Mouse (Mus musculus): ENCODE measurements around the gene Myo1a. TPM values are rescaled to one million over a fixed set of nuclear protein-coding genes. Genes with fewer than 3 reads are reported as not detected.
A peak's percentile ranks its signal among the peaks of the same experiment; 100 is the strongest.
"Not testable (repeated sequence)": the region's sequence is repeated elsewhere in the genome, so short reads cannot be mapped to it uniquely, and the experiment has no call there.

The Myo1a gene
- total RNA-seq (2021), result under 1 TPM in 1 of 2 experiments, not detected in 1; 0.08 TPM
- long read RNA-seq, experiment 1, result 0 reads
- long read RNA-seq, experiment 2, result 0 reads

- DNase-seq, result no peak
Measured at GRCm38 (mm10) chr10:127704766-127705220, at the start of gene Myo1a. TSS of gene Myo1a (plus strand) at chr10:127705170.

- not testable (repeated sequence) for DNase-seq
Measured at GRCm38 (mm10) chr10:127657617-127658016, 47.4 kb upstream of the Myo1a start.

GRCm38 (mm10) chr10:127658076-127658475, 46.9 kb upstream of the Myo1a start:
- no peak for DNase-seq

DNA sequence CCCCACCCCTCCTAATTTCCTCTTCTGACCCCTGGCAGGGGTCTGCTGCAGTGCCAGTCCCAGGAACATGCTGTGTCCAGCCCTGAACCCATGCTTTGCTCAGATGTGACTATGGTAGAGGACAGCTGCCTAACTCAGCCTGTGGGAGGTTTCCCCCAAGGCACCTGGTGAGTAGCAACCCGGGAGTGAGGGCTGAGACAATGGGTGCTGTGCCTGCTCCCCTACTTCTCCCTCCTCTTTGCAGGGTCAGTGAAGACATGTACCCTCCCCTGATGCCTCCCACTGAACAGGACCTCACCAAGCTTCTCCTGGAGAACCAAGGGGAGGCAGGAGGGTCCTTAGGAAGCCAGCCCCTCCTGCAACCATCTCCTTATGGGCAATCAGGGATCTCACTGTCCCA, 45.4 kb upstream of the Myo1a start:
- DNase-seq, result no peak

GRCm38 (mm10) chr10:127661291-127661914, 43.6 kb upstream of the Myo1a start:
- DNase-seq, result no peak

- DNase-seq, result peak; percentile 77 to 81
Measured at GRCm38 (mm10) chr10:127661915-127662663, 42.9 kb upstream of the Myo1a start.

DNA sequence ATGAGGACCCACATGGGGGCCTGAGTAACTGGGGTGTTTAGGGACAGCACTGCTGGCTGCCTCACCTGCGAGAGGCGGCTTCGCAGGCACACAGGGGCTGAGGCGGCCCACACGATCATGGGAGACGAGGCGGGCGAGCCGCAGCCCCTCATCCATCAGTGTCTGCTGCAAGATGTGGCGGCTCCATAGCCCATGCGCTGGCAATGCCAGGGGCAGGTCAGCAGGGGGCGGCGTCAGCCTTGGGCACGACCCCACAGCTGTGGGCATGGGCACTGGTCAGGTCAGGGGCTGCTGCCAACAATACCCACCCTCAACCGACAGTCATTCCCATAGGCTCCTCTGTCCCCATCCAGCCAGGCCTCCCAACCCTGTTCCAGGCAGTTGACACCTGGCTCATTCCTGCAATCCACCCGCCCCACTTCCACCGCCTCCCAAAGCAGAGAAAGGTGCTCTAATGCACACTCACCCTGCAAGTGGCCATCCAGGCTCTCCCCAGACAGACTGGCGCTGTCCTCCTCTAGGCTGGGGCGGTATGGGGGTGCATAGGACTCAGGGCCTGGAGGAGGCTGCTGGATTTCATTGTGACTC, 42.2 kb upstream of the Myo1a start:
- DNase-seq, result no peak

DNA sequence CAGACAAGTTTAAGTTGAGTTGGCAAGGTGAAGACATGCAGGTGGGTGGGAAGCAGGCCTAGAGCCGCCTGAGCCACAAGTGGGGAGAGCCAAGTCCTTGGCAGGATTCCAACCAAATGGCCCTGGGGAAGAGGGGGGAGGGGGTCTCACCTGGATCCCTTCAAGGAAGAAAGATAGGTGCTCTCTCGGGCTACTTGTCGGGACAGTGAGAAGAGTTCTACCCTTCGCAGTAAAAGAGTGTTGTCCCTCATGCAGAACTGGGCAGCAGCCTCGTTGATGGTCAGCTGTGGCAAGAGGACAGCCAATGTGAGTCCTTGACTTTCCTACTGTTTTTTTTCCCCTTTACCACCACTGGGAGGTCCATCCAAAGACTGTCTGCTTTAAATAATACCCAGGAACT, 41.4 kb upstream of the Myo1a start:
- DNase-seq, result no peak

- no peak for DNase-seq
Measured at GRCm38 (mm10) chr10:127664166-127664565, 40.8 kb upstream of the Myo1a start.

- DNase-seq, result no peak
Measured at GRCm38 (mm10) chr10:127664891-127665290, 40.1 kb upstream of the Myo1a start.

DNA sequence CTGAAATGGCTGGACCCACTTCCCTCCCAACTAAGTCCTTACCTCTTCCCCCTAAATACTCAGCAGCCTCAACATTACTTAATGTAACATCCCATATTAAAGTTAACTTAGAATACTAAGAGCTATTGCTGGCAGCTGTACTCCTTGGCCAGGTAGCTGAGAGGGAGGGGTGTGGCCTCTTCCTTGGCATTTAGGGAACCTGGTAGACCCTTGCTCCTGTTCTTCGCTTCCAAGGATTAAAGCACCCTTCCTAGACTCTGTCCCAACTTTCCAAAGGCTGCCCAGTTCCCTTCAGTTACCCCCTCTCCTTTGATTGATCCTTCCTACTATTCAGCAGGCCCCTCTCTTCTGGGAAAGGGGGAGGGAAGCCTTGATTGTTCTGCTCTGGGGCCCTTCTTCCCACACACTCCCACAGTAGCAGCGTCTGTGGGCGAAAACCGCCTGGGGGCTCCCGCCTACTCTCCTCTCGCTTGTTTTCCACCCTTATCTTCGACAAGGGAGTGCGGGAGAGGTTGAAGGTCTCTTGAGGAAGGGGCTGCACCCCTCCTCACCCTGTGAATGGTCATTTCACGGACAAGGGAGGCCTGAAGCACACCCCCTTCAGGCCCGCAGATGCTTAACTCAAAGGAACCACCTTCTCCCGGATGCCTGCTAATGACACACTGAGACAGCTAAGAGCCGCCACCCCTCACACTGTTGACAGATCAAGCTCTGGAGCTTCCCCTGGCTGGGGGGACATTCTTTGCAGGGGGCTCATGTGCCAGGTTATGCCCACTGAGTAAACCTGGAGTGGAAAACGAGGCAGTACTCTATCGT, 39.4 kb upstream of the Myo1a start:
- DNase-seq, result peak in 1 of 2 experiments; percentile 55

DNA sequence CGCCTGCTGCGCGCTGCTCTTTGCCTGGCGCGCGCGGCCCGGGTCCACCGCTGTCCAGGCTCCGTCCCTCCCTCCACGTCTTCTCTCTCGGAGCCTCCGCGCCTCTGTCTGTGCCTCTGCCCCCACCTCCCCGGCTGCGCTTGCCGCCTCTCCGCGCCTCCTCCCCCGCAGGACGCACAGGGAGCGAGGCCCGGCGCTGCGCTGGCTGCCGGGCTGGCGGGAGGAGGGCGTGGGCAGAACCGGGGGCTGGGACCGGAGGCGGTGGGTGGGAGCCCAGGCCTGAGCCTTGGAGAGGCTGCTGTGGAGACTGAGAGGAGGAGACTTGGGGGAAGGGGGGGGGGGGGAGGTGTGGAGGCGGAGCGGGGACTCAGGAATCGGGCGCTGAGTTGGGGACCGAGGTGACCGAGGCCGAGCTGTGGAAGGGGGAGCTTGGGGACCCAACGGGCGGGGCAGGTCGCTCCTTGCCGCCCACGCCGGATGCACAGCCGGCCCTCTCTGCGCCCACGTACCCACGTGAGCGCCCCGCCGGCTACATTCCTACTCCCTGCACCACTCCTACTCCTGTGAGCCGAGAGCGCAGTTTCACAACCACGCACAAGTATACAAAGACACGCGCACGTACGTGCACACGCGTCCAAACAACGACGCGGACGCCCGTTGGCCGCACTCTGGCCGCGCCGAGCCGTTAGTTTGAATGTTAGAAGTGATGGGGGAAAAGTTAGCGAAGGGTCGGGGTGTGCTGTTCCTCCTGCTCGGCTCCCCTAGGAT, 38.3 kb upstream of the Myo1a start, which contains the start of gene Nemp1:
TSS of gene Nemp1 (plus strand) at position 401 of the 768 bp plus-strand sequence.
- peak; percentile 87 to 96 for DNase-seq

DNA sequence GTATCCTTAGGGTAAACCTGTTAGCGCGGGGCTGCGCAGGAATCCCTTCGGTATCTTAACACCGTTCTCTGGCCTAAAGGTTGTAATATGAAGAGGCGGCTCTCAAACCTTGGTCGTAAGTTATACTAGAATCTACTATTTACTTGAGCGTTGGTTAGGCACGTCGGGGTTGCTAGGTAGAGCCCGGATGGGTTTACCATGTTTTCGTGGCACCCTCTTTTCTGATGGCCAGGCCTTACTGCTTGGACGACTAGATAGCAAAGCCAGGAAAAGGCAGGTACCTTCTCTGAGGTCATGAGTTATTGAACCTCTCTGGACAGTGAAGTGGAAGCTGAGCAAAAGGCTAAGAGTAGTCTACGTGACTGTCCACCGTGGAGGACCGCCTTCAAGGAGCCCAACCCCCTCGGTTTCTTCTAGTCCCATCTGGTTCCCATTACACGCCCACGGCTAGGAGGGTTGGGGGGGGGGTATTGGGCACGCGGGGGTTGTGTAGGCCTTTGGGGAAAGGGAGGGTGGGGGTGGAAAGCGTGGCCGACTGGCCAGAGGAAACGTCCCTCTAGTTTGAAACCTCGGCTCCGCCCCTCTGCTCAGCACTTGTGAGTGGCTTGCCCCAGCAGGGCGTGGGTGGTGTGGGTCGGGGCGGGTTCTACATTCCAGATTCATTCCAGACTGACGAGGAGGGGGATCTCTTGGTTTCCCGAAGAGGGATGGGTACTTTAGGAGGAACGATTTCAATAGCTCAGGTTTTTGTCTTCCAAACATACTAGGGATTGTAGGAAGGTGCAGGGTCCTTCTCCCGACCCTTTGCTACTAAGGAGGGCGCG, 37.5 kb upstream of the Myo1a start:
- peak; percentile 91 to 96 for DNase-seq

- DNase-seq, result peak; percentile 86 to 90
Measured at GRCm38 (mm10) chr10:127668093-127669050, 36.6 kb upstream of the Myo1a start, which contains the start of gene Nab2. TSS of gene Nab2 (minus strand) at chr10:127668568.

DNA sequence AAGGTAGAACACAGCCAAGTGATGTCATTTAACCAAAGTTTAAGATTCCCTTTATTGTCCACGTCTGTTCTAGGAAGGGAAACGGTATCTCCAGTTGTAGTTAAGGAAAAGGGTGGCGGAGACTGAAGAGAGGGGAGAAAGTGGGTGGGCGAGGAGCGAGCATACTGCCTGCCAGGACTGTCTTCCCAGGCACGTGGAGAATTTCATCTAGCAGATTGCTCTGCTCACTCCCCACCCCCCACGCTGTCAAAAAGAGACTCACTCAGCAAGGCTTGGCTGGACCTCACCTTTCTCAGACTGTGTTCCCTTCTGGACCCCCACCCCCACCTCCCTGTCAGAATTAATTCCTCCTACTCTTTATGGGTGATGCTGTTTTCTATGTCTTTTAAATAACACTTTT, 35.8 kb upstream of the Myo1a start:
- no peak for DNase-seq

DNA sequence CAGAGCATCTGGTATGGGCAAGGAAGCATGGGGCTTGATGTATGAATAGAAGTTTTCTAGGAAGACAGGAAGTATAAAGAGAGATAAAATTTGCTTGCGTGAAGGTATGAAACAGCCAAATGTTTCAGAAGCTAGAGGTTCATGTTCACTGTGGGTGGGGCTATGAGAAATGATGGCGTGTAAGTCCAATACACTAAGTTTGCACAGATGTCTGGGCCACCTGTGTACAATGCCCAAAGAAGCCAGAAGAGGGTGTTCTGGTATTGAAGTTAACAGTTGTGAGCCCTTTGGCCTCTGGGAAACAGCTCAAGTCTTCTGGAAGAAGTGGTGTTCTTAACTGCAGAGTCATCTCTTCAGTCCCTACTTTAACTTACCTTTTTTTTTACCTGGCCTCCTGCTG, 34.8 kb upstream of the Myo1a start:
- no peak for DNase-seq

GRCm38 (mm10) chr10:127671276-127671675, 33.7 kb upstream of the Myo1a start:
- DNase-seq, result peak in 1 of 2 experiments; percentile 47

GRCm38 (mm10) chr10:127674046-127674655, 30.8 kb upstream of the Myo1a start:
- DNase-seq, result no peak
